Mouse (Mus musculus) cerebellum, postnatal 4 days (tissue): ENCODE data around the gene Olfr1175-ps.

Source experiments
- DNase-seq, 2 experiments: peaks; one replicate each; pipeline ENCODE4 v3.0.0; 2022; ENCODE audit warnings: low spot score in 2 of 2, mixed read lengths in 1 of 2

Olfr1175-ps gene

DNA sequence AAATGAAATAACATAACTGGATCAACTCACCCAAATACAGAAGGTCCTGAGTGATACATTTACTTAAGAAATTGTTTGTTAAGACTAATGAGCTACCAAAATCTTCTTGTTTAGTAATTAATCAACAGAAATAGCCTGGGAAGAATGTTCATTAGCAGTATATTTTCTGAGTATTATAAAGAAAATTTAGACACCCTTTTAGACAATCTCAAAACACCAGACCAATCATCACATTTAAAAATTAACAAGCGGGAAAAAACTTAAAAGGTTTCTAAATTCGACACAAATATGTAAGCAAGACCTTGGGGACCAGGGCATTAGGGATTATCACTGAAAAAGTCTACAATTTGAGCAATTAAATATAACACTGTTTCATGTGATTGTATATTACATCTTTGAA, at the start of gene Olfr1175-ps:
Gene Olfr1175-ps (minus strand): TSS at position 101 of the 400 bp plus-strand sequence.
- no peak for DNase-seq

DNA sequence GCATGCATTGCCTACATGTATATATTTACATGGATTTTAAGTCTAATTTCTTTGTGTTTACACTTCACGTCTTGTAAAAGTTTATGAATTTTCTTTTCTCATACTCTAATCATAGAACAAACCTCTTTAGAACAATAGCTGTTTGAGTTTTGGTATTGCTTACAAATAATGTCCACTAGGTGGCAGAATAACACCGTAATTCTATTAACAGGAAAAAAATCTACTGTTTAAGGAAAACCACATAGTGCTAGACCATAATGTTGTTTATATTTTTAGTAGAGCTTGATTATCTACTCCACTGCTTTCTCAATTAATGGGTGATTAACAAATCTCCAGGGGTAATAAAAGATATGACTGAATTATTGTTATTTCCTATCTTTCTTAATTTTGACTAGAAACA, 29.3 kb upstream of the Olfr1175-ps start:
- no peak for DNase-seq

DNA sequence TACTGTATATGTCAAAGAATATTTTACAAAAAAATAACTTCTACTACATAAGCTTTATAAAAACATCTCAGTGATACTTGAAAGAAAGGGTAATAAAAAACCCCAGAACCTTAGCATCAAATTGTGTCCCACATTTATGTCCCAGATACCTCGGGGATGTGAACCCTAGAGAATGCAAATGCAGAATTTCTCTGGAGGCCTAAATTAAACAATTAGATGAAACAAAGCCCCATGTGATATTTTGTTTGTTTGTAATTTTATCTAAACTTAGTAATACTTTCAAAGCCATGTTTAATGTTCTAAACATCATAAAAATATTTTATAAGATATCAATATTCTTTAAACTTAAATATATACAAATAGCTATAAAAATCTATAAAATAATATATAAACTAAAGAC, 19.4 kb upstream of the Olfr1175-ps start, which contains the start of gene Olfr1177-ps:
Gene Olfr1177-ps (minus strand): TSS at position 101 of the 400 bp plus-strand sequence.
- no peak for DNase-seq

DNA sequence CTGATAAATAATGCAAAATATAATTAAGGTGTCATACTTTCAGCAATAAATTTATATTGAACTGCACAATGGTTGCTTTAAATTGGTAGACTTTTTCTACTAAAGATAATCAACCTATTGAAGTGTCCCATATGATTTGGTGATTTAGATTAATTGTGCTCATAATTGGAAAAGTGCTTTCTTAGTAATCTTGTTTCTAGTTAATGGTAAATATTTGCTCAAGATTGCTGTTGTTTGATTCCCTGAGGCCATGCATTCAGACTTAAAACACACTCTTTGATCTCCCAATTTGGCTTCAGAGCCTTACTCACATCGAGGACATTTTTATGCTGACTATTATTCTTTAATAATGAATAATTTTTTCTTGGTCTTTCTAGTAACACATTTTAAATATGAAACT, 9.4 kb upstream of the Olfr1175-ps start, which contains the start of gene Olfr1176:
Gene Olfr1176 (plus strand): TSS at position 301 of the 400 bp plus-strand sequence.
- no peak for DNase-seq

DNA sequence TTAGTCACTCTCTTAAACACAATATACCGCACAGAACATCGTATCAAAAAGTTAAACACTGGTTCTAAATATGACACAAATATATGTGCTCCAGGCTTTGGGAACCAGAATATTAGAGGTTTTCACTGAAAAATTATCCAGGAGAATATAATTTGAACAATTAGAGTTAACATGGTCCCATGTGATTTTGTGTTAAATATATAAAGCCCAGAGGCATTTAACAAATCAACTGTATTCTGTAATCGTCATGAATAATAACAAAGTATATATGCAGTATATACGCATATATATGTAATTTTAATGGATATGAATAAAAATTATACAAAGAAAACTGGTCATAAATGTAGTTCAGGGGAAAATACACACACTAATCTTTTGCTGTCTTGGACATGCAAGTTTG, 12.0 kb downstream of the Olfr1175-ps start, which contains the start of gene Olfr1174-ps:
Gene Olfr1174-ps (minus strand): TSS at position 101 of the 400 bp plus-strand sequence.
- no peak for DNase-seq

DNA sequence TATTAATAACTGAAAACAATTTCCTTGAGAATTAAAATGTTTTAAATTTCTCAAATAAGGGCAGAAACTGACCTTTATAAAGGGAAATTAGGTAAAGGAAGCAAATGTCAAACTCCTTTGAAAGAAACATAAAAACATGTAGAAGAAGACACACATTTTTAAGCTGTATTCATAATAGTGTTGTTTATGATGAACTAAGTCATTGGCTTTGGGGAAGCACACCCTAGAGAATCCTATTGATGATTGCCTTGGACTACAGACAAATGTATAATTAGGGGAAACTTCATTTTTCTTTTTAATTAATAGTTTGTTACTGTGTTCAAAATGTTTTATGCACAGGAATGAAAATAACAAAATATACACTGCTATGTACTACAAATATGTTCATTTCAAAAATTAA, 47.2 kb downstream of the Olfr1175-ps start, which contains the start of gene Olfr1173:
Gene Olfr1173 (minus strand): TSS at position 101 of the 400 bp plus-strand sequence.
- DNase-seq = no peak
